Mouse (Mus musculus): ENCODE results near the gene Trabd2b.

GRCm38 (mm10) chr4:114369591-114369990 lies 36.9 kb upstream of the Trabd2b start:
- TF ChIP-seq EP300 (IDR thresholded peaks at IDR 0.05; ENCODE audit: insufficient read depth, low read depth, low read length), result no peak
- TF ChIP-seq CTCF (IDR thresholded peaks at IDR 0.05), result no peak
- no peak for TF ChIP-seq POLR2A (IDR thresholded peaks at IDR 0.05; ENCODE audit: insufficient read depth, low read depth, low read length)

Measured in heart, adult 2 months (tissue).